Mouse (Mus musculus) olfactory bulb, adult 2 months (tissue): Measurements from ENCODE around the gene Thrap3. TPM values are rescaled to one million over a fixed set of nuclear protein-coding genes. Genes with fewer than 3 reads are reported as not detected.
"Not testable (repeated sequence)": the region's sequence is repeated elsewhere in the genome, so short reads cannot be mapped to it uniquely, and the experiment has no call there.

Experiments
- H3K27ac ChIP-seq: fragments of 200-500 bp; 2 replicates; pipeline ENCODE4 v1.5.1; 2012; ENCODE audit warnings: low read depth, low read length; ENCODE audit not compliant: insufficient read depth
- H3K4me1 ChIP-seq: fragments of 200-500 bp; 2 replicates; pipeline ENCODE4 v1.6.1; 2012; ENCODE audit warnings: low read length; ENCODE audit not compliant: control insufficient read depth, insufficient read depth
- H3K4me3 ChIP-seq: fragments of 200-500 bp; 2 replicates; pipeline ENCODE4 v1.5.1; 2012; ENCODE audit warnings: mild to moderate bottlenecking, low read depth, low read length, moderate library complexity; ENCODE audit not compliant: insufficient read depth
- CTCF ChIP-seq: fragments of 200-500 bp; IDR thresholded peaks from 2 replicates; pipeline ENCODE4 v1.5.1; 2012; ENCODE audit warnings: low read depth, mild to moderate bottlenecking, low read length, moderate library complexity; ENCODE audit not compliant: insufficient read depth
- POLR2A ChIP-seq: fragments of 200-500 bp; IDR thresholded peaks from 2 replicates; pipeline ENCODE4 v1.6.1; 2012; ENCODE audit warnings: mild to moderate bottlenecking, low read depth, low read length, moderate library complexity; ENCODE audit not compliant: insufficient read depth
- WGBS: fragments of 180-500 bp; shearing (Covaris S2); methylation state at CpG from one replicate; pipeline ENCODE4 v1.1.7; 2018; 5-methylcytosine and 5-hydroxymethylcytosine counted together
- polyA plus RNA-seq: library from polyadenylated mRNA; stranded (reverse); fragments of >200 nt; gene quantifications from 2 replicates; pipeline ENCODE4 v1.2.4, GENCODE M21; 2012; ENCODE audit warnings: low replicate concordance; ENCODE audit not compliant: missing spikeins, insufficient read depth, insufficient read length

Thrap3 gene
- polyA plus RNA-seq, 1 experiment, result 165 TPM

- Histone ChIP-seq H3K4me1 (peaks cover 2% of the 10 kb centered on the region; the same call in 1 of the 2 replicates), H3K27ac (no peak overlapping the region), H3K4me3 (no peak overlapping the region)
- WGBS, result 71% methylated on average over 5 of the region's 5 CpGs
- no peak for TF ChIP-seq CTCF
- TF ChIP-seq POLR2A, result no peak
Observed at GRCm38 (mm10) chr4:126183034-126183433, 19.5 kb downstream of the Thrap3 start.

- peaks cover 2% of the 10 kb centered on the region; the same call in 1 of the 2 replicates for H3K4me1 ChIP-seq
- no peak overlapping the region for H3K4me3 ChIP-seq
- H3K27ac ChIP-seq, result no peak overlapping the region
- TF ChIP-seq POLR2A, result no peak
- 42% methylated on average over 7 of the region's 7 CpGs for WGBS
Observed at GRCm38 (mm10) chr4:126181170-126181957, 21.2 kb downstream of the Thrap3 start.

GRCm38 (mm10) chr4:126175980-126176379 is 26.6 kb downstream of the Thrap3 start:
- 91% methylated on average over 7 of the region's 7 CpGs for WGBS
- H3K4me3 ChIP-seq, H3K4me1 ChIP-seq, H3K27ac ChIP-seq: not testable (repeated sequence)

GRCm38 (mm10) chr4:126173800-126174199 is 28.8 kb downstream of the Thrap3 start:
- WGBS, result 77% methylated on average over 5 of the region's 5 CpGs
- no peak for TF ChIP-seq CTCF
- TF ChIP-seq POLR2A, result no peak
- Histone ChIP-seq H3K4me1 (peaks cover 5% of the 10 kb centered on the region), H3K4me3 (no peak overlapping the region), H3K27ac (no peak overlapping the region)

- not testable (repeated sequence) for H3K4me1 ChIP-seq, H3K4me3 ChIP-seq, H3K27ac ChIP-seq
- WGBS, result 94% methylated on average over 5 of the region's 5 CpGs
Observed at GRCm38 (mm10) chr4:126170737-126171136, 31.8 kb downstream of the Thrap3 start.

GRCm38 (mm10) chr4:126168851-126169250 is 33.7 kb downstream of the Thrap3 start:
- H3K4me1 ChIP-seq, result peaks cover 5% of the 10 kb centered on the region
- no peak overlapping the region for H3K4me3 ChIP-seq
- no peak overlapping the region for H3K27ac ChIP-seq
- TF ChIP-seq CTCF (no peak), POLR2A (no peak)
- 73% methylated on average over 6 of the region's 6 CpGs for WGBS

- TF ChIP-seq POLR2A (no peak), CTCF (no peak)
- Histone ChIP-seq H3K27ac (no peak overlapping the region), H3K4me3 (no peak overlapping the region), H3K4me1 (peaks cover 13% of the 10 kb centered on the region)
- 66% methylated on average over 3 of the region's 3 CpGs for WGBS
Observed at GRCm38 (mm10) chr4:126166084-126166483, 36.5 kb downstream of the Thrap3 start.

GRCm38 (mm10) chr4:126165092-126165491 is 37.5 kb downstream of the Thrap3 start:
- not testable (repeated sequence) for H3K27ac ChIP-seq, H3K4me3 ChIP-seq
- peaks cover 13% of the 10 kb centered on the region for H3K4me1 ChIP-seq
- WGBS, result 67% methylated on average over 8 of the region's 10 CpGs

- TF ChIP-seq CTCF, result no peak
- TF ChIP-seq POLR2A, result no peak
- H3K4me3 ChIP-seq, result no peak overlapping the region
- H3K4me1 ChIP-seq, result peaks cover 8% of the 10 kb centered on the region
- no peak overlapping the region for H3K27ac ChIP-seq
- WGBS, result 76% methylated on average over 4 of the region's 4 CpGs
Observed at GRCm38 (mm10) chr4:126163685-126164084, 38.9 kb downstream of the Thrap3 start.

GRCm38 (mm10) chr4:126163067-126163659 is 39.4 kb downstream of the Thrap3 start, which contains the start of gene Sh3d21:
Gene Sh3d21 (minus strand): TSS chr4:126163491.
- peak within 1 kb of the TSS; percentile 54 for H3K4me3 ChIP-seq
- 14% methylated on average over 22 of the region's 22 CpGs for WGBS
- H3K27ac ChIP-seq, result no peak within 1 kb of the TSS
- peaks cover 8% of the 10 kb centered on the region for H3K4me1 ChIP-seq
- TF ChIP-seq POLR2A (no peak), CTCF (no peak)
